Mouse (Mus musculus) urinary bladder, adult 18-20 months (tissue): ENCODE results near the gene Atp8b4.
A peak's percentile ranks its signal among the peaks of the same experiment; 100 is the strongest.

Source experiments
- DNase-seq, 2 experiments: peaks; one replicate each; pipeline ENCODE4 v3.0.0; 2022; ENCODE audit warnings: low spot score in 2 of 2, mixed read lengths in 2 of 2

The Atp8b4 gene

GRCm38 (mm10) chr2:126434305-126434704 lies 66.2 kb downstream of the Atp8b4 start:
- DNase-seq, result no peak

GRCm38 (mm10) chr2:126432481-126433066 lies 67.9 kb downstream of the Atp8b4 start:
- no peak for DNase-seq

- peak; percentile 20 to 41 for DNase-seq
These were observed 71.2 kb downstream of the Atp8b4 start for GRCm38 (mm10) chr2:126429282-126429681.

GRCm38 (mm10) chr2:126425223-126425622 lies 75.3 kb downstream of the Atp8b4 start:
- DNase-seq, result no peak

- no peak for DNase-seq
These were observed 75.8 kb downstream of the Atp8b4 start for GRCm38 (mm10) chr2:126424714-126425113.

- no peak for DNase-seq
These were observed 79.6 kb downstream of the Atp8b4 start for GRCm38 (mm10) chr2:126420901-126421300.

- DNase-seq, result no peak
These were observed 81.6 kb downstream of the Atp8b4 start for GRCm38 (mm10) chr2:126418916-126419315.

GRCm38 (mm10) chr2:126416772-126417171 lies 83.7 kb downstream of the Atp8b4 start:
- DNase-seq, result no peak

- DNase-seq, result no peak
These were observed 84.5 kb downstream of the Atp8b4 start for GRCm38 (mm10) chr2:126415981-126416380.

- DNase-seq, result no peak
These were observed 87.7 kb downstream of the Atp8b4 start for GRCm38 (mm10) chr2:126412759-126413158.

GRCm38 (mm10) chr2:126399454-126399853 lies 101.0 kb downstream of the Atp8b4 start:
- no peak for DNase-seq

GRCm38 (mm10) chr2:126399017-126399416 lies 101.5 kb downstream of the Atp8b4 start:
- no peak for DNase-seq

- no peak for DNase-seq
These were observed 102.3 kb downstream of the Atp8b4 start for GRCm38 (mm10) chr2:126398216-126398615.

GRCm38 (mm10) chr2:126397513-126397912 lies 103.0 kb downstream of the Atp8b4 start:
- DNase-seq, result no peak

GRCm38 (mm10) chr2:126394924-126395323 lies 105.5 kb downstream of the Atp8b4 start:
- DNase-seq, result no peak

GRCm38 (mm10) chr2:126387458-126388037 lies 112.9 kb downstream of the Atp8b4 start:
- DNase-seq, result no peak

- DNase-seq, result no peak
These were observed 114.4 kb downstream of the Atp8b4 start for GRCm38 (mm10) chr2:126386056-126386455.

GRCm38 (mm10) chr2:126380300-126380699 lies 120.2 kb downstream of the Atp8b4 start:
- no peak for DNase-seq

- DNase-seq, result no peak
These were observed 128.8 kb downstream of the Atp8b4 start for GRCm38 (mm10) chr2:126371634-126372033.

GRCm38 (mm10) chr2:126369815-126370214 lies 130.7 kb downstream of the Atp8b4 start:
- no peak for DNase-seq

- DNase-seq, result no peak
These were observed 136.4 kb downstream of the Atp8b4 start for GRCm38 (mm10) chr2:126363745-126364725.

GRCm38 (mm10) chr2:126363050-126363744 lies 137.3 kb downstream of the Atp8b4 start:
- DNase-seq, result peak; percentile 67 to 69
